23 mouse cellular contexts compared by ENCODE assay signal in the genomic region with DNA sequence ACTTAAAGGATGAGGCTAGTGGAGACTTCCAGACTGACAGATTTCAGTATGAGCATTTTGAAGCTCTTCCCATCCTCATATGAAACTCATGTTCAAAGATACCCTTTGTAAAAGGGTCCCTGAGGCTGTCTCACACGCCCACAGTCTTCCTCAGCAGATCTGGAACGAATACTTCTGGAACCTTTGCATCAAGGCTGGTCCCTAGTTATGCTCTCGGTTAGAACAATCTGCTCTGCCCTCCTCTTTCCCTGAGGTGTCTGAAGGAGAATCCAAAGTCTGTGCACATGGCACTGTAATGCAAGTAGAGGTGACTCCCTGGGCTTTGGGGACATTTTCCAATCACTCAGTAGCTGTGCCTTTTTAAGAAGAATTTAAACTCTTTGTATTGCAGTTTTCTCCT. TPM values are rescaled to one million over a fixed set of nuclear protein-coding genes. Genes with fewer than 3 reads are reported as not detected.
A peak's percentile ranks its signal among the peaks of the same experiment; 100 is the strongest.
DNase-seq lines count a peak whose midpoint lies in the region; ATAC-seq and TF ChIP-seq lines count a peak whose summit lies in the region.
"Had no signal": no experiment of that assay in that cellular context is flagged by ENCODE, and none has a peak within 500 bp of the region (broad histone marks: within the 10 kb centered on the region; RNA-seq: fewer than 3 reads in every experiment).

No protein-coding gene starts in this region.

- no peaks in the 10 kb centered on the region for H3K27me3 ChIP-seq in forebrain, embryonic 15.5 days
- H3K27me3 ChIP-seq in forebrain, embryonic 10.5 days (ENCODE audit: poor library complexity, severe bottlenecking) = no peaks in the 10 kb centered on the region
- no peaks in the 10 kb centered on the region for H3K27me3 ChIP-seq in forebrain, postnatal 0 days (ENCODE audit: insufficient read depth, low read length)
- H3K27me3 ChIP-seq in forebrain, embryonic 11.5 days (ENCODE audit: control insufficient read depth, insufficient read depth, low read length) = no peaks in the 10 kb centered on the region
- no peaks in the 10 kb centered on the region for H3K27me3 ChIP-seq in neural tube, embryonic 15.5 days (replicated peaks)
- H3K27me3 ChIP-seq: CH12.LX; embryonic facial prominence, embryonic 12.5 days had no signal

- H3K9me3 ChIP-seq in forebrain, embryonic 15.5 days = no peaks in the 10 kb centered on the region
- H3K9me3 ChIP-seq in forebrain, embryonic 10.5 days = no peaks in the 10 kb centered on the region
- no peaks in the 10 kb centered on the region for H3K9me3 ChIP-seq in forebrain, postnatal 0 days (ENCODE audit: low read length)
- no peaks in the 10 kb centered on the region for H3K9me3 ChIP-seq in forebrain, embryonic 11.5 days (ENCODE audit: control insufficient read depth, low read length)
- no peaks in the 10 kb centered on the region for H3K9me3 ChIP-seq in neural tube, embryonic 15.5 days (replicated peaks)
- H3K9me3 ChIP-seq: embryonic facial prominence, embryonic 10.5 days; embryonic facial prominence, embryonic 12.5 days had no signal

- H3K4me3 ChIP-seq in forebrain, embryonic 15.5 days = no peak overlapping the region
- H3K4me3 ChIP-seq in forebrain, embryonic 10.5 days = no peak overlapping the region
- H3K4me3 ChIP-seq in forebrain, postnatal 0 days (ENCODE audit: low read depth, low read length) = no peak overlapping the region
- H3K4me3 ChIP-seq in forebrain, embryonic 11.5 days (ENCODE audit: low read depth, low read length) = no peak overlapping the region
- H3K4me3 ChIP-seq in neural tube, embryonic 15.5 days (replicated peaks) = no peak overlapping the region
- H3K4me3 ChIP-seq: embryonic facial prominence, embryonic 10.5 days; embryonic facial prominence, embryonic 12.5 days had no signal

- peaks cover 3% of the 10 kb centered on the region; the same call in 1 of the 2 replicates for H3K4me1 ChIP-seq in forebrain, embryonic 15.5 days
- peaks cover 18% of the 10 kb centered on the region for H3K4me1 ChIP-seq in forebrain, embryonic 10.5 days
- no peaks in the 10 kb centered on the region for H3K4me1 ChIP-seq in forebrain, postnatal 0 days (ENCODE audit: insufficient read depth)
- H3K4me1 ChIP-seq in forebrain, embryonic 11.5 days (replicated peaks; ENCODE audit: control insufficient read depth, insufficient read depth, low read length) = peaks cover 2% of the 10 kb centered on the region; the same call in 1 of the 2 replicates
- no peaks in the 10 kb centered on the region for H3K4me1 ChIP-seq in neural tube, embryonic 15.5 days

- peak; percentile 58 to 62 for DNase-seq in cerebellum, postnatal 10 days
- no peak for DNase-seq in cerebellum, adult 9-10 months
- no peak for DNase-seq in forebrain, embryonic 10.5 days (ENCODE audit: extremely low spot score, low spot score)
- peak; percentile 11 for DNase-seq in forebrain, postnatal 0 days
- no peak for DNase-seq in forebrain, embryonic 11.5 days (ENCODE audit: low spot score)
- DNase-seq in neural tube, embryonic 10.5 days (ENCODE audit: extremely low spot score, low spot score) = peak; percentile 12
- DNase-seq: adrenal gland, adult 8-10 months; adrenal gland, postnatal 14 days; adrenal gland, postnatal 36 days; B cell, adult 2 months; cerebellum, adult 11 months; cerebellum, adult 18-20 months; cerebellum, adult 9-11 months; cerebellum, postnatal 25 days had no signal

- no peaks in the 10 kb centered on the region for H3K36me3 ChIP-seq in forebrain, embryonic 15.5 days
- H3K36me3 ChIP-seq in forebrain, embryonic 10.5 days (replicated peaks) = no peaks in the 10 kb centered on the region
- H3K36me3 ChIP-seq in forebrain, postnatal 0 days (ENCODE audit: insufficient read depth) = no peaks in the 10 kb centered on the region
- H3K36me3 ChIP-seq in forebrain, embryonic 11.5 days (ENCODE audit: control insufficient read depth, insufficient read depth, low read length) = no peaks in the 10 kb centered on the region
- no peaks in the 10 kb centered on the region for H3K36me3 ChIP-seq in neural tube, embryonic 15.5 days
- H3K36me3 ChIP-seq: embryonic facial prominence, embryonic 10.5 days; embryonic facial prominence, embryonic 12.5 days; G1E had no signal

- peak; percentile 41; the same call in 1 of the 2 replicates for ATAC-seq in forebrain, embryonic 15.5 days (replicated peaks)
- ATAC-seq in forebrain, postnatal 0 days = no peak
- ATAC-seq in forebrain, embryonic 11.5 days (replicated peaks; ENCODE audit: low FRiP score) = no peak
- ATAC-seq in neural tube, embryonic 15.5 days (ENCODE audit: low FRiP score) = no peak
- ATAC-seq: activated CD4-positive, CD25-positive, alpha-beta regulatory T cell, adult 4 months; CD4-positive, CD25-positive, alpha-beta regulatory T cell, adult 4 months; Patski had no signal

- TF ChIP-seq CTCF in forebrain, postnatal 0 days (IDR thresholded peaks at IDR 0.05; ENCODE audit: low read depth) = no peak

- H3K4me2 ChIP-seq in forebrain, embryonic 15.5 days (replicated peaks) = no peak overlapping the region
- H3K4me2 ChIP-seq in forebrain, postnatal 0 days (ENCODE audit: low read depth) = no peak overlapping the region
- H3K4me2 ChIP-seq in forebrain, embryonic 11.5 days (ENCODE audit: low read depth, low read length, severe bottlenecking) = no peak overlapping the region
- no peak overlapping the region for H3K4me2 ChIP-seq in neural tube, embryonic 15.5 days
- H3K4me2 ChIP-seq: embryonic facial prominence, embryonic 12.5 days had no signal

- WGBS in forebrain, embryonic 15.5 days = 72% methylated on average over 3 of the region's 3 CpGs
- WGBS in forebrain, embryonic 10.5 days = 79% methylated on average over 3 of the region's 3 CpGs
- 53% methylated on average over 3 of the region's 3 CpGs for WGBS in forebrain, postnatal 0 days
- WGBS in forebrain, embryonic 11.5 days = 71% methylated on average over 3 of the region's 3 CpGs
- 81% methylated on average over 3 of the region's 3 CpGs for WGBS in neural tube, embryonic 15.5 days

- H3K27ac ChIP-seq in forebrain, embryonic 15.5 days (replicated peaks) = peak overlapping the region; percentile 38
- no peak overlapping the region for H3K27ac ChIP-seq in forebrain, embryonic 10.5 days
- no peak overlapping the region for H3K27ac ChIP-seq in forebrain, postnatal 0 days (ENCODE audit: low read depth, low read length)
- H3K27ac ChIP-seq in forebrain, embryonic 11.5 days (ENCODE audit: low read depth, low read length) = no peak overlapping the region
- H3K27ac ChIP-seq in neural tube, embryonic 15.5 days (replicated peaks) = no peak overlapping the region
- H3K27ac ChIP-seq: embryonic facial prominence, embryonic 10.5 days; embryonic facial prominence, embryonic 12.5 days had no signal

- no peak overlapping the region for H3K9ac ChIP-seq in forebrain, embryonic 15.5 days (replicated peaks)
- no peak overlapping the region for H3K9ac ChIP-seq in forebrain, postnatal 0 days
- no peak overlapping the region for H3K9ac ChIP-seq in forebrain, embryonic 11.5 days (ENCODE audit: low read length)
- no peak overlapping the region for H3K9ac ChIP-seq in neural tube, embryonic 15.5 days (replicated peaks)
- H3K9ac ChIP-seq: embryonic facial prominence, embryonic 12.5 days had no signal

RNA-seq across cellular contexts. Expression of a gene that starts 25.3 kb away (rescaled TPM):
- polyA plus RNA-seq in forebrain, embryonic 15.5 days (2015; fragmentation: Nextera tagmentation; extraction: Ambion mirVana) = 502 and 540 TPM in 2 replicates
- polyA plus RNA-seq in forebrain, embryonic 10.5 days (2016; fragmentation: Nextera tagmentation; extraction: Ambion mirVana) = 142 and 150 TPM in 2 replicates
- 598 and 696 TPM in 2 replicates for total RNA-seq in forebrain, postnatal 0 days (2014; rRNA removed)
- 916 and 1,048 TPM in 2 replicates for polyA plus RNA-seq in forebrain, postnatal 0 days (2015; fragmentation: Nextera tagmentation; extraction: Ambion mirVana)
- 188 and 192 TPM in 2 replicates for polyA plus RNA-seq in forebrain, embryonic 11.5 days (2014; fragmentation: Nextera tagmentation; extraction: Ambion mirVana)
- 623 and 715 TPM in 2 replicates for polyA plus RNA-seq in neural tube, embryonic 15.5 days (2015; fragmentation: Nextera tagmentation; extraction: Ambion mirVana)
- total RNA-seq: CH12.LX, G1E had no signal
- polyA plus RNA-seq: activated CD4-positive, CD25-positive, alpha-beta regulatory T cell, adult 4 months; CD4-positive, CD25-positive, alpha-beta regulatory T cell, adult 4 months; G1E; Patski had no signal

Comparison
In these comparisons a context has a peak if more than half of its experiments do, and no peak if none do; other contexts are left out.
1. DNase-seq: peak in cerebellum, postnatal 10 days (2 of 2), forebrain, postnatal 0 days (single experiment) and neural tube, embryonic 10.5 days (single experiment); none in cerebellum, adult 9-10 months (single experiment), forebrain, embryonic 10.5 days (single experiment) and forebrain, embryonic 11.5 days (single experiment).